Mouse (Mus musculus): ENCODE results near the gene Btbd35f7. TPM values are rescaled to one million over a fixed set of nuclear protein-coding genes. Genes with fewer than 3 reads are reported as not detected.
"Not testable (repeated sequence)": the region's sequence is repeated elsewhere in the genome, so short reads cannot be mapped to it uniquely, and the experiment has no call there.

Gene Btbd35f7
- total RNA-seq (2021): not detected

- not testable (repeated sequence) for DNase-seq
Measured at GRCm38 (mm10) chrX:5668767-5669166, at the start of gene Btbd35f7. Gene Btbd35f7 (plus strand): TSS chrX:5669067.

More at GRCm38 (mm10) chrX:5668767-5669166, at the start of gene Btbd35f7:
- intact Hi-C loops (cut with DNase I): not testable (repeated sequence)

Other genes with a start within 250 kb of the Btbd35f7 start
- not detected for gene Mycs, start 199.8 kb upstream of the Btbd35f7 start, total RNA-seq (2021)